In the genomic region with DNA sequence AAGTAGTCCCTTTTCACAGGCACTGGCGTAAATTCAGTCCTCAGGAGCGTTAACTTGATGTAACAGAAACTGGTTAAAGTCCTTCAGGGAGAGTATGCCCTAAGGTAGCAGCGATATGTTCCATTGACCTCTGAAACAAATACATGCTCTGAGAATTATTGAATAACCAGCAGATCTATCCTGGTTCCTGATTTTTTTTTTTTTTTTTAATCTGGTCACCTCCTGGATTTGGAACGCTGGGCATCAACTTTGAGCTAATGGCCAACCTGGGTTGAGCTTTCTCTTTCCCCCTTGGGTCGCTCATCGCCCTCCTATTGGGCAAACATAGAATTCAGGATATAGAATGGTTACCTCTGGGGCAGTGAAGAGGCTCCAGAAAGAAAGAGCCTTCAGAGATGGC, we compare ENCODE assay signal across 12 mouse cellular contexts. TPM values are rescaled to one million over a fixed set of nuclear protein-coding genes. Genes with fewer than 3 reads are reported as not detected.
DNase-seq lines count a peak whose midpoint lies in the region; ATAC-seq and TF ChIP-seq lines count a peak whose summit lies in the region.
"Had no signal": no experiment of that assay in that cellular context is flagged by ENCODE, and none has a peak within 500 bp of the region (broad histone marks: within the 10 kb centered on the region; RNA-seq: fewer than 3 reads in every experiment).

No protein-coding gene starts in this region.

- intact Hi-C loops in heart, adult 2 months (cut with DNase I): loop anchor here (2.0 to 5.0 kb wide), 2 partner anchors 37 to 62 kb away; no protein-coding TSS in a partner anchor
- intact Hi-C loops in heart, postnatal 36 days (cut with DNase I): loop anchor here (2.0 kb wide), 2 partner anchors 32 to 62 kb away; no protein-coding TSS in a partner anchor

- peaks cover 3% of the 10 kb centered on the region; the same call in 1 of the 2 replicates for H3K36me3 ChIP-seq in heart, adult 2 months (ENCODE audit: control insufficient read depth, insufficient read depth, low read length)
- no peaks in the 10 kb centered on the region for H3K36me3 ChIP-seq in lung, postnatal 0 days (ENCODE audit: insufficient read depth, low read length)
- H3K36me3 ChIP-seq in kidney, embryonic 16.5 days (ENCODE audit: insufficient read depth, low read length): no peaks in the 10 kb centered on the region
- H3K36me3 ChIP-seq in stomach, embryonic 14.5 days (ENCODE audit: control insufficient read depth, insufficient read depth, low read length): no peaks in the 10 kb centered on the region
- no peaks in the 10 kb centered on the region for H3K36me3 ChIP-seq in hindbrain, embryonic 16.5 days (ENCODE audit: control insufficient read depth, insufficient read depth, low read length)
- H3K36me3 ChIP-seq: hindbrain, embryonic 15.5 days had no signal

- peak overlapping the region; percentile 66; the same call in 1 of the 2 replicates for H3K4me2 ChIP-seq in lung, postnatal 0 days (replicated peaks; ENCODE audit: low read depth, low read length)
- peak overlapping the region; percentile 70 for H3K4me2 ChIP-seq in kidney, embryonic 16.5 days (replicated peaks; ENCODE audit: low read depth, low read length)
- peak overlapping the region; percentile 62; the same call in 1 of the 2 replicates for H3K4me2 ChIP-seq in stomach, embryonic 14.5 days (replicated peaks; ENCODE audit: low read depth, low read length)
- no peak overlapping the region for H3K4me2 ChIP-seq in hindbrain, embryonic 16.5 days (ENCODE audit: low read length)

- H3K9me3 ChIP-seq in lung, postnatal 0 days (ENCODE audit: low read length): no peaks in the 10 kb centered on the region
- H3K9me3 ChIP-seq in kidney, embryonic 16.5 days (ENCODE audit: low read length): no peaks in the 10 kb centered on the region
- no peaks in the 10 kb centered on the region for H3K9me3 ChIP-seq in stomach, embryonic 14.5 days (ENCODE audit: control insufficient read depth, low read depth, low read length)
- H3K9me3 ChIP-seq in hindbrain, embryonic 16.5 days (ENCODE audit: control insufficient read depth, low read length): no peaks in the 10 kb centered on the region
- H3K9me3 ChIP-seq: hindbrain, embryonic 15.5 days had no signal

- no peak for TF ChIP-seq POLR2A in heart, adult 2 months (IDR thresholded peaks at IDR 0.05; ENCODE audit: insufficient read depth, low read depth, low read length)
- no peak for TF ChIP-seq POLR2A in lung, adult 2 months (IDR thresholded peaks at IDR 0.05; ENCODE audit: borderline replicate concordance, extremely low read depth, low read depth, low read length)

- no peak for TF ChIP-seq EP300 in heart, adult 2 months (IDR thresholded peaks at IDR 0.05; ENCODE audit: insufficient read depth, low read depth, low read length)
- no peak for TF ChIP-seq EP300 in lung, postnatal 0 days (IDR thresholded peaks at IDR 0.05)

- ATAC-seq in lung, postnatal 0 days: no peak
- ATAC-seq in kidney, embryonic 16.5 days (ENCODE audit: low FRiP score, low TSS enrichment): no peak
- ATAC-seq in stomach, embryonic 14.5 days (ENCODE audit: insufficient number of reproducible peaks, insufficient read depth, low FRiP score, low read depth): no peak
- ATAC-seq in hindbrain, embryonic 16.5 days: no peak

- H3K4me3 ChIP-seq in heart, adult 2 months: no peak overlapping the region
- no peak overlapping the region for H3K4me3 ChIP-seq in lung, postnatal 0 days (ENCODE audit: low read depth, low read length)
- H3K4me3 ChIP-seq in lung, adult 2 months (replicated peaks; ENCODE audit: extremely low read depth, low read depth, low read length): no peak overlapping the region
- H3K4me3 ChIP-seq in kidney, embryonic 16.5 days (ENCODE audit: low read length): peak overlapping the region; percentile 42; the same call in 1 of the 2 replicates
- H3K4me3 ChIP-seq in stomach, embryonic 14.5 days (ENCODE audit: low read depth, low read length): no peak overlapping the region
- no peak overlapping the region for H3K4me3 ChIP-seq in hindbrain, embryonic 16.5 days (ENCODE audit: low read length)

- TF ChIP-seq CTCF in heart, adult 2 months (IDR thresholded peaks at IDR 0.05): no peak
- no peak for TF ChIP-seq CTCF in lung, postnatal 0 days (IDR thresholded peaks at IDR 0.05)
- TF ChIP-seq CTCF in lung, adult 2 months (IDR thresholded peaks at IDR 0.05; ENCODE audit: insufficient read depth, low read length): no peak

- H3K9ac ChIP-seq in heart, adult 2 months (ENCODE audit: low read depth, low read length): peak overlapping the region; percentile 21; the same call in 1 of the 2 replicates
- no peak overlapping the region for H3K9ac ChIP-seq in lung, postnatal 0 days (replicated peaks; ENCODE audit: low read depth)
- no peak overlapping the region for H3K9ac ChIP-seq in kidney, embryonic 16.5 days (replicated peaks; ENCODE audit: low read length)
- no peak overlapping the region for H3K9ac ChIP-seq in stomach, embryonic 14.5 days (replicated peaks; ENCODE audit: low read depth, low read length)
- no peak overlapping the region for H3K9ac ChIP-seq in hindbrain, embryonic 16.5 days (ENCODE audit: low read depth, low read length)

- H3K4me1 ChIP-seq in heart, adult 2 months (ENCODE audit: control insufficient read depth, insufficient read depth, low read length): peaks cover 4% of the 10 kb centered on the region
- H3K4me1 ChIP-seq in lung, postnatal 0 days (ENCODE audit: insufficient read depth, low read depth, low read length): peaks cover 3% of the 10 kb centered on the region; the same call in 1 of the 2 replicates
- peaks cover 2% of the 10 kb centered on the region; the same call in 1 of the 2 replicates for H3K4me1 ChIP-seq in lung, adult 2 months (ENCODE audit: control insufficient read depth, insufficient read depth, low read length)
- peaks cover 23% of the 10 kb centered on the region for H3K4me1 ChIP-seq in kidney, embryonic 16.5 days (ENCODE audit: insufficient read depth, low read length)
- H3K4me1 ChIP-seq in stomach, embryonic 14.5 days (ENCODE audit: control insufficient read depth, insufficient read depth, low read length): no peaks in the 10 kb centered on the region
- no peaks in the 10 kb centered on the region for H3K4me1 ChIP-seq in hindbrain, embryonic 16.5 days (ENCODE audit: control insufficient read depth, insufficient read depth, low read depth, low read length)

- H3K79me2 ChIP-seq in heart, adult 2 months (replicated peaks; ENCODE audit: control insufficient read depth, insufficient read depth, low read length): no peaks in the 10 kb centered on the region

- DNase-seq in heart, adult 2 months: no peak
- DNase-seq in heart, postnatal 36 days: no peak
- no peak for DNase-seq in lung, postnatal 0 days (ENCODE audit: low spot score)
- DNase-seq in lung, adult 2 months: no peak
- DNase-seq in ovary, postnatal 10 days (ENCODE audit: low spot score): no peak
- DNase-seq: left cerebral cortex, postnatal 4 days had no signal

- 62% methylated on average over 6 of the region's 6 CpGs for WGBS in heart, adult 2 months
- 65% methylated on average over 6 of the region's 6 CpGs for WGBS in lung, postnatal 0 days
- 81% methylated on average over 6 of the region's 6 CpGs for WGBS in lung, adult 2 months
- WGBS in kidney, embryonic 16.5 days: 65% methylated on average over 6 of the region's 6 CpGs
- 76% methylated on average over 6 of the region's 6 CpGs for WGBS in stomach, embryonic 14.5 days
- WGBS in hindbrain, embryonic 16.5 days: 76% methylated on average over 6 of the region's 6 CpGs

- peak overlapping the region; percentile 83 for H3K27ac ChIP-seq in heart, adult 2 months
- no peak overlapping the region for H3K27ac ChIP-seq in lung, postnatal 0 days (ENCODE audit: low read length)
- H3K27ac ChIP-seq in kidney, embryonic 16.5 days (ENCODE audit: low read length): peak overlapping the region; percentile 57
- H3K27ac ChIP-seq in stomach, embryonic 14.5 days (ENCODE audit: low read length): no peak overlapping the region
- no peak overlapping the region for H3K27ac ChIP-seq in hindbrain, embryonic 16.5 days (ENCODE audit: low read depth, low read length)
- H3K27ac ChIP-seq: hindbrain, embryonic 15.5 days had no signal

- no peaks in the 10 kb centered on the region for H3K27me3 ChIP-seq in heart, adult 2 months (ENCODE audit: control insufficient read depth, insufficient read depth, low read length)
- no peaks in the 10 kb centered on the region for H3K27me3 ChIP-seq in lung, postnatal 0 days (replicated peaks; ENCODE audit: insufficient read depth, low read length)
- no peaks in the 10 kb centered on the region for H3K27me3 ChIP-seq in kidney, embryonic 16.5 days (ENCODE audit: insufficient read depth, low read length)
- no peaks in the 10 kb centered on the region for H3K27me3 ChIP-seq in stomach, embryonic 14.5 days (ENCODE audit: control insufficient read depth, insufficient read depth, low read length)
- no peaks in the 10 kb centered on the region for H3K27me3 ChIP-seq in hindbrain, embryonic 16.5 days (replicated peaks; ENCODE audit: control insufficient read depth, insufficient read depth, low read length)
- H3K27me3 ChIP-seq: Patski had no signal

RNA-seq across cellular contexts. Expression of a gene that starts 4.3 kb away (rescaled TPM):
- 10 to 100 TPM in 1 of 2 experiments, 1 to 10 TPM in 1; 8.5 to 10.4 TPM for total RNA-seq in heart, adult 2 months (2021)
- polyA plus RNA-seq in heart, adult 2 months (2012; rRNA removed): 2.7 and 4.6 TPM in 2 replicates
- 10 to 100 TPM in 1 of 2 experiments, 1 to 10 TPM in 1; 9.0 to 11.9 TPM for total RNA-seq in heart, postnatal 36 days (2021)
- 10.8 and 10.9 TPM in 2 replicates for polyA plus RNA-seq in lung, postnatal 0 days (2015; fragmentation: Nextera tagmentation; extraction: Ambion mirVana)
- 12.5 and 17.5 TPM in 2 replicates for polyA plus RNA-seq in lung, adult 2 months (2012; rRNA removed)
- polyA plus RNA-seq in kidney, embryonic 16.5 days (2015; fragmentation: Nextera tagmentation; extraction: Ambion mirVana): 5.9 and 8.0 TPM in 2 replicates
- 8.3 and 8.4 TPM in 2 replicates for polyA plus RNA-seq in stomach, embryonic 14.5 days (2014; fragmentation: Nextera tagmentation; extraction: Ambion mirVana)
- 5.3 and 7.1 TPM in 2 replicates for polyA plus RNA-seq in hindbrain, embryonic 16.5 days (2015; fragmentation: Nextera tagmentation; extraction: Ambion mirVana)
- polyA plus RNA-seq: erythroblast, embryonic 14.5 days had no signal

Comparison
In these comparisons a context has a peak if more than half of its experiments do, and no peak if none do; other contexts are left out.
1. H3K27ac ChIP-seq: peak in heart, adult 2 months (single experiment) and kidney, embryonic 16.5 days (single experiment); none in lung, postnatal 0 days (single experiment), stomach, embryonic 14.5 days (single experiment) and hindbrain, embryonic 16.5 days (single experiment).